Mouse (Mus musculus): ENCODE results near the gene Ggcx. TPM values are rescaled to one million over a fixed set of nuclear protein-coding genes. Genes with fewer than 3 reads are reported as not detected.

The Ggcx gene
- polyA plus RNA-seq, 1 experiment: 7.6 TPM

DNA sequence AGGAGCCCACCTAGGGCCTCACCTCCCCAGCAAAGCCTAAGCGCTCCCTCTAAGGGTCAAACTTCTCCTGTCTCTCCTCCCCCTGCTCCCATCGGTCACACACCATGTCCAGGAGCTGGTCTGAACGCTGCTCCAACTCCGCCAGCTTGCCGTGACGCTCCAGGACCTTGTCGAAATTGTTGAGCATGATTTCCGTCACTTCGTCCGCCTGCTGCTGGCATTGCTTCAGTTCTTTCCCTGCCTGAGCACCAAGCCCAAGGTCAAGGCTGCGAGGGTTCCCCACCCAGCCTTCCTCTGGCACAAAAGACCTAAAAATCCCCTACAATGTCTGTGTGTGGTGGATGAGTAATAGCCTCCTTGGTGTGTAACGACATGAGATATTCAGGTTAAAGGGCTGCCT lies 44.0 kb upstream of the Ggcx start:
- Histone ChIP-seq H3K27ac (ENCODE audit: insufficient read depth, low read length) (peak overlapping the region; percentile 51; the same call in 1 of the 2 replicates), H3K4me1 (ENCODE audit: control insufficient read depth, insufficient read depth, insufficient read length) (peaks cover 3% of the 10 kb centered on the region; the same call in 1 of the 2 replicates), H3K36me3 (ENCODE audit: control insufficient read depth, insufficient read depth, low read length) (peaks cover 1% of the 10 kb centered on the region; the same call in 1 of the 2 replicates), H3K4me3 (ENCODE audit: extremely low read depth, insufficient read depth, insufficient read length) (no peak overlapping the region), H3K27me3 (ENCODE audit: control insufficient read depth, insufficient read depth, low read length) (no peaks in the 10 kb centered on the region)
- DNase-seq (ENCODE audit: low read depth in 1 of 2, low spot score in 2 of 2): no peak
- WGBS: 88% methylated on average over 12 of the region's 12 CpGs
- no peak for TF ChIP-seq CTCF (IDR thresholded peaks at IDR 0.05; ENCODE audit: extremely low read depth, insufficient read depth, insufficient read length, insufficient replicate concordance)
- no peak for TF ChIP-seq POLR2A (IDR thresholded peaks at IDR 0.05; ENCODE audit: low read depth, low read length)

GRCm38 (mm10) chr6:72371147-72371546 lies 43.0 kb upstream of the Ggcx start:
- H3K4me1 ChIP-seq (ENCODE audit: control insufficient read depth, insufficient read depth, insufficient read length): peaks cover 8% of the 10 kb centered on the region
- no peak for DNase-seq (ENCODE audit: low read depth in 1 of 2, low spot score in 2 of 2)
- WGBS: 85% methylated on average over 5 of the region's 5 CpGs
- peak overlapping the region; percentile 51 for H3K27ac ChIP-seq (ENCODE audit: insufficient read depth, low read length)
- TF ChIP-seq CTCF (IDR thresholded peaks at IDR 0.05; ENCODE audit: extremely low read depth, insufficient read depth, insufficient read length, insufficient replicate concordance) (no peak), POLR2A (IDR thresholded peaks at IDR 0.05; ENCODE audit: low read depth, low read length) (no peak)
- no peaks in the 10 kb centered on the region for H3K27me3 ChIP-seq (ENCODE audit: control insufficient read depth, insufficient read depth, low read length)
- H3K36me3 ChIP-seq (ENCODE audit: control insufficient read depth, insufficient read depth, low read length): peaks cover 1% of the 10 kb centered on the region; the same call in 1 of the 2 replicates
- no peak overlapping the region for H3K4me3 ChIP-seq (ENCODE audit: extremely low read depth, insufficient read depth, insufficient read length)

GRCm38 (mm10) chr6:72371571-72371970 lies 42.5 kb upstream of the Ggcx start:
- WGBS: 81% methylated on average over 1 of the region's 1 CpGs
- DNase-seq (ENCODE audit: low read depth in 1 of 2, low spot score in 2 of 2): no peak
- H3K27ac ChIP-seq (ENCODE audit: insufficient read depth, low read length): peak overlapping the region; percentile 32
- peaks cover 1% of the 10 kb centered on the region; the same call in 1 of the 2 replicates for H3K36me3 ChIP-seq (ENCODE audit: control insufficient read depth, insufficient read depth, low read length)
- no peak overlapping the region for H3K4me3 ChIP-seq (ENCODE audit: extremely low read depth, insufficient read depth, insufficient read length)
- H3K27me3 ChIP-seq (ENCODE audit: control insufficient read depth, insufficient read depth, low read length): no peaks in the 10 kb centered on the region
- peaks cover 8% of the 10 kb centered on the region for H3K4me1 ChIP-seq (ENCODE audit: control insufficient read depth, insufficient read depth, insufficient read length)
- TF ChIP-seq CTCF (IDR thresholded peaks at IDR 0.05; ENCODE audit: extremely low read depth, insufficient read depth, insufficient read length, insufficient replicate concordance) (no peak), POLR2A (IDR thresholded peaks at IDR 0.05; ENCODE audit: low read depth, low read length) (no peak)

GRCm38 (mm10) chr6:72373184-72373583 lies 40.9 kb upstream of the Ggcx start:
- peaks cover 8% of the 10 kb centered on the region for H3K4me1 ChIP-seq (ENCODE audit: control insufficient read depth, insufficient read depth, insufficient read length)
- H3K36me3 ChIP-seq (ENCODE audit: control insufficient read depth, insufficient read depth, low read length): peaks cover 1% of the 10 kb centered on the region; the same call in 1 of the 2 replicates
- no peak overlapping the region for H3K4me3 ChIP-seq (ENCODE audit: extremely low read depth, insufficient read depth, insufficient read length)
- H3K27me3 ChIP-seq (ENCODE audit: control insufficient read depth, insufficient read depth, low read length): no peaks in the 10 kb centered on the region
- no peak for DNase-seq (ENCODE audit: low read depth in 1 of 2, low spot score in 2 of 2)
- H3K27ac ChIP-seq (ENCODE audit: insufficient read depth, low read length): 0 out of 2 replicates have a peak overlapping the region, but pooled peaks have one; percentile 4
- 93% methylated on average over 4 of the region's 4 CpGs for WGBS
- TF ChIP-seq CTCF (IDR thresholded peaks at IDR 0.05; ENCODE audit: extremely low read depth, insufficient read depth, insufficient read length, insufficient replicate concordance) (no peak), POLR2A (IDR thresholded peaks at IDR 0.05; ENCODE audit: low read depth, low read length) (no peak)

GRCm38 (mm10) chr6:72374206-72374605 lies 39.9 kb upstream of the Ggcx start:
- Histone ChIP-seq H3K27me3 (ENCODE audit: control insufficient read depth, insufficient read depth, low read length) (no peaks in the 10 kb centered on the region), H3K4me1 (ENCODE audit: control insufficient read depth, insufficient read depth, insufficient read length) (peaks cover 8% of the 10 kb centered on the region), H3K36me3 (ENCODE audit: control insufficient read depth, insufficient read depth, low read length) (no peaks in the 10 kb centered on the region), H3K4me3 (ENCODE audit: extremely low read depth, insufficient read depth, insufficient read length) (no peak overlapping the region), H3K27ac (ENCODE audit: insufficient read depth, low read length) (peak overlapping the region; percentile 20; the same call in 1 of the 2 replicates)
- DNase-seq (ENCODE audit: low read depth in 1 of 2, low spot score in 2 of 2): no peak
- no peak for TF ChIP-seq CTCF (IDR thresholded peaks at IDR 0.05; ENCODE audit: extremely low read depth, insufficient read depth, insufficient read length, insufficient replicate concordance)
- no peak for TF ChIP-seq POLR2A (IDR thresholded peaks at IDR 0.05; ENCODE audit: low read depth, low read length)
- WGBS: 69% methylated on average over 7 of the region's 7 CpGs

GRCm38 (mm10) chr6:72374820-72375563 lies 39.1 kb upstream of the Ggcx start:
- no peak for TF ChIP-seq POLR2A (IDR thresholded peaks at IDR 0.05; ENCODE audit: low read depth, low read length)
- TF ChIP-seq CTCF (IDR thresholded peaks at IDR 0.05; ENCODE audit: extremely low read depth, insufficient read depth, insufficient read length, insufficient replicate concordance): no peak
- no peaks in the 10 kb centered on the region for H3K27me3 ChIP-seq (ENCODE audit: control insufficient read depth, insufficient read depth, low read length)
- 21% methylated on average over 15 of the region's 15 CpGs for WGBS
- no peak overlapping the region for H3K4me3 ChIP-seq (ENCODE audit: extremely low read depth, insufficient read depth, insufficient read length)
- H3K27ac ChIP-seq (ENCODE audit: insufficient read depth, low read length): 0 out of 2 replicates have a peak overlapping the region, but pooled peaks have one; percentile 58
- H3K36me3 ChIP-seq (ENCODE audit: control insufficient read depth, insufficient read depth, low read length): no peaks in the 10 kb centered on the region
- peak; percentile 33 to 49 for DNase-seq (ENCODE audit: low read depth in 1 of 2, low spot score in 2 of 2)
- H3K4me1 ChIP-seq (ENCODE audit: control insufficient read depth, insufficient read depth, insufficient read length): peaks cover 8% of the 10 kb centered on the region
